Mouse (Mus musculus): ENCODE results near the gene Pld4. TPM values are rescaled to one million over a fixed set of nuclear protein-coding genes. Genes with fewer than 3 reads are reported as not detected.
A peak's percentile ranks its signal among the peaks of the same experiment; 100 is the strongest.
"Not testable (repeated sequence)": the region's sequence is repeated elsewhere in the genome, so short reads cannot be mapped to it uniquely, and the experiment has no call there.

Gene Pld4
- total RNA-seq, 4 experiments from 2014 or later = 3.4 to 8.1 (median 4.3) TPM

DNA sequence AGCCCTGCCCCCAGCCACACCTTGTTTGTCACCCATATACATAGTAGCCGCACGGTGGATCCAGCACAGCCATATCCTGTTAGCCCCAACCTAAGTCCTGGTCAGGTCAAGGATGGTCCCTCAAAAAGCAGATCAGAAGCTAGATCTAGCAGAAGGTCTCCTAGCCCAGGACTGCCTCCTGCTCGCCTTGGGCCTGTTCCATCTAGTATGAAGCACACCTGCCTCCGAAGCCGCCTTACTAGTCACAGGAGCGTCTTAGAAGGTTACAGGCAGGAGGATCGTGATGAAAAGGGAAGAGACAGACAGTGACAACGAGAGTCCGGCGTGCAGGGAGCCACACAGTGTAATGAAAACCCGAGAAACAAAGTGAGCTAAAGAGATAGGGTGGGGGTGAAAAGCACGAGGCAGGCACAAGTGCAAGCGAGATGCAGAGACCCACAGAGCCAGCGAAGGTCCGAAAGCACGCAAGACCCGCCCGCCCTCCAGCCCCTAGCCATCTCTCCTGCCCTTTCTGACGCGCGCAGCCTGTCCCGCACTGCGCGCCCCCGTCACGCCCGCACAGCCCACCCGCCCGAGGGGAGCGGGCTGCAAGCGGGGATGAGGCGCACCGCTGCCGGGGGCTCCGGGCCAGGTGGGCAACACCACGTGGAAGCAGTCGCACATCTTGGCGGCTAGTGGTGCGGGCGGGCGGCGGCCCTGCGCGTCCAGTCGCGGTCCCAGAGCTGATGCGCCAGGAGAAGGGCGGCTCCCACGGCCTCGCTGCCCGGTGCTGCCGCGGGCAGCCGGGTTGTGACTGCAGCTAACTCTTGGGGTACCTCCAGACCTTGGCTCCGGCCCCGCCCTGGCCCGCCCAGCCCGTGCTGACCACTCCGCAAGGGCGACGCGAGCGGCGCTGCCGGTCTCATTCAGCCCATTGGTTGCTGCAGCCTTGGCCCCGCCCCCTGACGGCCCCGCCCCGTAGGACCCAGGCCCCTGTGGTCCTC lies 41.7 kb downstream of the Pld4 start, which contains the start of gene Ahnak2:
Gene Ahnak2, minus strand, starts transcription at position 794 of the 983 bp plus-strand sequence.
- no peak for DNase-seq (ENCODE audit: low spot score)

DNA sequence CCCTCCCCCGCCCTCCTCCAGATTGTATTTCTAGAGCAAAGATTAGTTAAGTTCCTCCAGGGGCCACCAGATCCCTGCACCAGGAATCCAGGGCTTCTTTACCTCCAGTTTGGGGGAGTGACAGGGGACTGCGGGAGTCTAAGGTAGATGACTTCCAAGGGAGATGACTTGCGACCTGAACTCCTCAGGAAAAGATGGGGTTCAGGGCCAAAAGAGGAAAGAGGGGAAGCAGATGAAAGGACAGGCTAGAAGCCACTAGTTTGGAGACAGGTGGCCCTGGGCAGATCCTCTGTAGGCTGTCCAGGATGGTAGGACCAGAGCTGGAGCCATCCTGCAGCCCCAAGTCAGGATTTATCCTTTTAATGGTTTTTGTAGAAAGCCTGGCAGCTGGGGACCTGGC lies 42.5 kb downstream of the Pld4 start:
- no peak for DNase-seq (ENCODE audit: low spot score)

DNA sequence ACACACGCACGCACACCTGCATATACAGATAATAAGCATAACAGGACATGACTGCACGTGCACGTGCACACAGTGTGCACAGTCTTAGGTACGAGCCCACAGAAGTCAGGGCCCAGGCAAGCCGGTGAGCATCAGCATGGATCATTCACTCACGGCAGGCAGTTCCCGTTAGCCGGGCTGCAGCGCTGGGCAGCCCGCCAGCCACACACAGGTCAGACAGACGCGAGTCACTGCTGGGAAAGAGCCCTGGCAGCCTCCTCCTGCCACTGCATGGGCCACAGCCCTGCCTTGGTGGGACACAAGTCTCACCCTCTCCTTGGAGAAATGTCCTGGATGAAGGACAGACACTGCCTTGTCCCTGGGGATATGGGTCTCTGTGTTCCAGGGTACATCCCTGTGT lies 43.6 kb downstream of the Pld4 start:
- no peak for DNase-seq (ENCODE audit: low spot score)

DNA sequence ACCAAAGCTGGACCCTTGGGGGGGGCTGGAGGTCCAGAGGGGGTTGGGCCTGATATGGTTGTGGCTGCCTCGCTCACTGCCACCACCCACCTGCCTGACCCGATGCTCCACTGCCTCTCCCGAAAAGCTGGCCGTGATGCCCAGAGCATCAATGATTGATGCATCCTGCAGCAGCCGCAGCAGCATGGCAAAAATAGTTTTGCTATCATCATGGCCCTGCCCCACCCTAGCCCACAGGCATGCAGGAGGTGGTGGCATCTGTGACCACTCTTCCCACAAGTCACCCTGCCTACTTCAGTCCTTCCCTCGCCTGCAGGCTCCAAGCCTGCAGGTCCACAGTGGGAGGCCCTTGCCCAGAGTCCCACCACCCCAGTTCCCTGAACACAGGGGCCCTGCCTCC lies 45.6 kb downstream of the Pld4 start:
- DNase-seq (ENCODE audit: low spot score) = no peak

DNA sequence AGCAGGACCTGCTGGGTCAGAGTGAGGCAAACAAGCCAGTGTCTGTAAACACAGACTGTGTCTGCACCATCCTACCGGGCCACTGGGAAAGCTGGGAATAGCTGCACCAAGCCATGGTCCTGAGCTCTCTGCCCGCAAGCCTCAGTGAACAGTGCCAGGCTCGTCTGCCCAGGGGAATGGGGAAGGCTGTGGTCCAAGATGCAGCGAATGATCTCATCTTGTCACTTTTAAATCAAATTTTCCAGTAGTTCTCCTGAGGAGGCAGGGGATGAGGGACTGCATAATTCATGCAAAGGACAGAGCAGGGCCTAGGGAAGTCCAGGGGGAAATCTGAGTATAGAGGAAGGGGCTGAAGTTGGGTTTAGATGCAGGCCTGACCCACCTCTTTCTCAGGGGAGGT lies 47.3 kb downstream of the Pld4 start:
- DNase-seq (ENCODE audit: low spot score) = no peak

DNA sequence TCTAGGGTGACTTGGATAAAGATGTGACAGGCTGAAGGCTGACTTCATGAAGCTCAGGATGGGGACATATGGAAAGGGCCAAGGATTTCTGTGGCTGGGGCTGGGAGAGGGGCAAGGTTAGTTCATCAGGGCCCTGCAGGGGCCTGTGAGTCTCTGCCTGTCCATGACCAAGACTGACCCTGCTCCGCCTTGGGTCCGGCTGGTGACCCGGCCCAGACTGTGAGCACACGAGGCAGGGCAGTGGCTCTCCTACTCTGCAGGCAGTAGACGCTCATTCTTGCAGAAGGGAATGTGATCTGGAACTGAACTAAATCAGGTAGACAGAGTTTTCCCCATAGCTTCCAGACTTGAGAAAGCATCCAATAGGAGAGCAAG lies 47.7 kb downstream of the Pld4 start:
- no peak for DNase-seq (ENCODE audit: low spot score)

DNA sequence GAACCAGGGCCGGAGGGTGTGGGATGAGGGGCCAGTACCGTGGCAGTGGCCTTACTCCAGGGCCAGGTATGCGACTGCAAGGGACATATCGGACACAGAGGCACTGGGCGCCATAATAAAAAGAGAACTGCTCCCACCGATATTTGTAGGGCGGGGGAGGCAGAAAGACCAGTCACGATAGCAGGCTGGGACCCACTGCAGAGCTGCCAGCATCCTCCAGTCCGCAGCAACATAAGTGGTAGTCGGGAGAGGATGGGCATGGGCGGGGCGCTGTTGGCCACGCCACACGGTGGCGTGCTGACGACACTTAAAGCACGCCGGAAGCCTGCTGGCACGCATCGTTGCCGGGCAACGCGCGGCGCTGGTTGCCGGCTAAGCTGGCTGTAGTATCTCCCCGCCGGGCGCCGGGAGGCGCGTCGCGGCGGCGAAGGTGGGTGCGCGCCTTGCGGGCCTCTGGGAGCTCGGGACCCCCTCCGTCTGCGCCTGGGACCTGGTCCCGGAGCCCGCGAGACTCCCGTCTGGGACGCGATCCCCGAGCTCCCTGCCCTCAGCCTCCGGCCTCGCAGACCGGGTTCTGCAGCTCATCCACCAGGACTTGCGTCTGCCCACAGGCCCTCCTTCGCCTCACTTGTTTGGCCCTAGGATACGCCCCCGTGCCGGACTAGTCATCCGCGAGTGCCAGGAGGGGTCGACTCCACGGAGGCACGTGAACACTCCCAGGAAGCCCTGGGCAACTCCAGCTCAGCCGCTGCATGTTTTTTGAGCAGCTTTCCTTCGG lies 48.3 kb downstream of the Pld4 start, which contains the start of gene Clba1:
Gene Clba1, plus strand, starts transcription at position 351 of the 778 bp plus-strand sequence.
- DNase-seq (ENCODE audit: low spot score) = peak; percentile 88

DNA sequence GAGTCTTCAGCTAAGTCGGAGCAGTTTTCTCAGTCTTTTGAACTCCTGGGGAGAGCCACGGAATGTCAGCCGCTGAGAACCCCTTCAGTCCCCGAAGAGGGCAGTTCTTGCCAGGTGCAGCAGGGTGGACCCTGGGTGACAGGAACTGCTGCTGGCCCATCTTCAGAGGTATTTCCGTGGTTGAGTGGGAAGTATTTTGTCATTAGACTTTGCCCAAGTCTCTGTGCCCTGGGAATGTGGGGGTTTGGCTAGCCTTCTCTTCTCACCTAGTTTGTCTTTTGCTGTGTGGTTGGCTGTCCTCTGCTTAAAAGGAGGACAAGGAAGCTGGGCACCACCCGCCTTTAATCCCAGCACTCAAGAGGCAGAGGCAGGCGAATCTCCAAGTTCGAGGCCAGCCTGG lies 49.2 kb downstream of the Pld4 start:
- no peak for DNase-seq (ENCODE audit: low spot score)

DNA sequence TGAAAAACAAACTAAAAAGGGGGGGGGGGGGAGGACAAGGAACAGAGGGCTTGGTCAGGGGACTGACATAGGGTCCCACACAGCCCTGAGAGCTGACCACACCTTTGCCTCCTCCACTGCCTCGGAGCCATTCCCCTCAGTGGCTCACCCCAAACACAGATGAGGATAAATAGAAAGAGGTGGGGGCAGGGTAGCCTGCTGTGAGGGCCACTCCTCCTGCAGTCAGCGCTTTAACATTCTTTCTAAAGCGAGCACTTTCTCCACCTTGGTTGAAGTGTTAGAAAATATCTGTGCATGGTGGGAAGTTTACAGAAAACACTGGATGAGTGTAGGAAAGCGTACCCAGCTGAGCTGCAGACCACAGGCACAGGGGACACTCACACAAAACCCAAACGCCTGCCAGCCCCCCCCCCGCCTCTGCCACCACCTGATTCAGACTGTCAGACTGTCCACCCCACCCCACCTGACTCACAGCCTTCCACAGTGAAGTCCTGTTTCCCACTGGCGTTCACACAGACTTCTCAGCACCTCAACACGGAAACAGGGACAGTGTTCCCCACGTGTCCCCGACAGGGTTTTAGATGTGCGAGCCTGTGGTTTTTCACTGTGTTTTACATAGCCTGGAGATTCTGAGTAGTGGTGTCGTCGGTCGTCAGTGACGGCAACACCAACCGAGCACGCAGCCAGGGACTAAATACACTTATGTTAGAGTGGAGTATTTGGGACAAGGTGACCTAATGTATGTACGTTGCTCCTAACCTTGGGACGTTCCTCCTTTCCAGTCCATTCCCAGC lies 49.8 kb downstream of the Pld4 start:
- no peak for DNase-seq (ENCODE audit: low spot score)

DNA sequence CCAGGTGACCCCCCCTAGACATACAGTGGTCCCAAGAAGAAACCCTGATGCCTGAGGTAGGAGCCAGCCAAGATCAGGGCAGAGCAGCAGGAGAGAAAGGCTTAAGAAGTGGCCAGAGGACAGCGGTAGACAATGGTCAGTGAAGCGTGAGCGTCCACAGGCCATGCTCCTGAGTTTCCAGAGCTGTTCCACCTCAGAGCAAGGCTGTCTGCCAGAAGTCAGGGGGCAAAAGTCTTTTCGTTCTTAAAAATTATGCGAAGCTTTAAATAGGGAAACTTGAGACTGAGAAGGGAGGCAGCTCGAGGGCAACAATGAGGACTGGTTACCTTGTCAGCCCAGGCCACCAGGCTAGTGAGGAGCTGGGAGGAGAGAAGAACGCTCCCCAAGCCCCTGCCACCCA lies 52.9 kb downstream of the Pld4 start:
- DNase-seq (ENCODE audit: low spot score) = no peak

DNA sequence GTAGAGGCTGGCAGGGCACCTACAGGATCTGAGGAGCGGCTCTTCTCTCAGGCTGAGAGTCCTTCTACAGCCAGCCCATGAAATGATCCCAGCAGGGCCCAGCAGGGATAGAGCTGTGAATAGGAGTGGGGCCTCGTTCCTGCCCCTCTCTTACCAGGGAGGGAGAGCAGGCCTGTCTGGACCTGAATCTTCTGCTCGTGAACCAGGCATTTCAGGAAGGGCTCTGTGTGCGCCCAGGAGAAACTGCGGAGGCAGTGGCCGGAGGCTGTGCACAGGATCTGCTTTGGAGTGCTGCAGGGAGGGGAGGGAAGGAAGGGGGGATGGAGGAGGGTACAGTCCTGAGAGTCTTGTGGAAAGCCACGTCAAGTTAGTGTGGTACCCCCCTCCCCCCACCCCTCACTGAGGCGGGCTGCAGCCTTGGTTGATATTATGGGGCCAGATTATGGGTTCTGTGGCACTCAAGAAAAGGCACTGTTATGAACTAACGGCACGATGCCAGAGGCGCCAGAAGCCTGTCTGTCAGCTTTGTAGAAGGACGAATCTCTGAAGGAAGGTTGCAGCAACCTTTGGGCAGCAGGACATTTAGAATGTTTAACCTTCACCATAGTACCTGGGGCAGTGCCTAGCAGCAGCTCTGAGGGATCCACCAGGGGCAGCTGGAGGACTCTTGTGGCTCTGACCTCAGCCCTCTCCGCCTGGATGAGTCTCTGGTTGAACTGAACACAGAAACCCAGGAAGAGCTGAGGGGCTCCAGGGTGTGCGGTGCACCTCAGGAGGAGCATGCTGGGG lies 54.4 kb downstream of the Pld4 start:
- no peak for DNase-seq (ENCODE audit: low spot score)

DNA sequence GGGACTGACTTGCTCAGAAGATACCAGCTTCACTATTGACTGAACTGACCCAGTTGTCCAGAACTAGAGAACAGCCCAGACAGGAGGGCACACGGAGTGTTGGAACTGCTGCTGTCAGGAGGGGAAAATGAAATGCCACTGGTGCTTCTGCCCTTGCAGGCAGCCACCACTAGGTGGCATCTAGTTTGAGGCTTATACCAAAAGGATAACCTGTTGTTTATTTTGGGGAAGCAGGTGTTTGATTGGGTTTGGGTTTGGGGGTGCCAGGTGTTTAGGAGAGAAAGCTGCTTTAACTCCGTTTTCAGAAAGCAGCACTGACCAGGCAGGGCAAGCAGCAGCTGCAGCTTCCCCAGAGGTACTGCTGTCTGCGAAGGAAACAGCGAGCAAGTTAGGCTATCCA lies 55.8 kb downstream of the Pld4 start:
- no peak for DNase-seq (ENCODE audit: low spot score)

DNA sequence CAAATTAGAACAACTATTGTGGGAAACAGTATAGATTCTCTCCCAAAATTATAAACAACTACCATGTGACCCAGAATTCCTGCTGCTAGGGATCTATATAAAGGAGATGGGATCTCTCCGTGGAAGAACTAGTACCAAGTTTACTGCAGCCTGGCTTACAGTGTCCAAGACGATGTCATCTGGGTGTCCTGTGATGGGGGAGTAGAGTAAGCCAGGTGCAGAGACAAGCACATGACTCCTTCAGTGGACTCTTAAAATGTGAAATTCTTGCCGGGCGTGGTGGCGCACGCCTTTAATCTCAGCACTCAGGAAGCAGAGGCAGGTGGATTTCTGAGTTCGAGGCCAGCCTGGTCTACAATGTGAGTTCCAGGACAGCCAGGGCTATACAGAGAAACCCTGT lies 56.4 kb downstream of the Pld4 start:
- DNase-seq (ENCODE audit: low spot score) = not testable (repeated sequence)

Small RNA genes within 50 kb of the gene (microRNA-seq; reads per million reads assigned to microRNA genes)
- not detected for gene Mir6940

Other genes starting within 250 kb of the Pld4 start
- not detected for gene Tmem179, start 243.9 kb upstream of the Pld4 start, total RNA-seq (2022)
- gene Inf2, start 171.9 kb upstream of the Pld4 start, total RNA-seq (2022) = 10 to 100 TPM; 14.7 to 19.5 (median 17.7) TPM
- 100 to 1,000 TPM; 184 to 207 (median 193) TPM for gene Adssl1, start 140.6 kb upstream of the Pld4 start, total RNA-seq (2022)
- gene Siva1, start 116.0 kb upstream of the Pld4 start, total RNA-seq (2022) = 10 to 100 TPM; 28.3 to 35.2 (median 30.0) TPM
- gene Akt1, start 85.8 kb upstream of the Pld4 start, total RNA-seq (2022) = 100 to 1,000 TPM; 161 to 195 (median 179) TPM
- 1 to 10 TPM; 4.0 to 5.5 (median 4.9) TPM for gene Zbtb42, start 81.8 kb upstream of the Pld4 start, total RNA-seq (2022)
- 10 to 100 TPM; 12.3 to 14.7 (median 13.4) TPM for gene Cep170b, start 40.2 kb upstream of the Pld4 start, total RNA-seq (2022)
- 10 to 100 TPM; 19.3 to 24.6 (median 20.6) TPM for gene Ahnak2, start 42.0 kb downstream of the Pld4 start, total RNA-seq (2022)
- gene Clba1, start 48.3 kb downstream of the Pld4 start, total RNA-seq (2022) = 1 to 10 TPM; 1.8 to 4.3 (median 2.4) TPM
- gene Cdca4, start 68.8 kb downstream of the Pld4 start, total RNA-seq (2022) = 1 to 10 TPM; 5.6 to 6.5 (median 6.2) TPM
- gene Gpr132, start 107.6 kb downstream of the Pld4 start, total RNA-seq (2022) = under 1 TPM; 0.25 to 0.52 (median 0.33) TPM
- 10 to 100 TPM; 25.1 to 30.4 (median 29.8) TPM for gene Jag2, start 169.1 kb downstream of the Pld4 start, total RNA-seq (2022)
- 10 to 100 TPM in 1 of 4 experiments, 1 to 10 TPM in 3; 7.0 to 11.7 (median 8.5) TPM for gene Nudt14, start 181.5 kb downstream of the Pld4 start, total RNA-seq (2022)
- gene Btbd6, start 215.8 kb downstream of the Pld4 start, total RNA-seq (2022) = 10 to 100 TPM; 21.6 to 29.6 (median 26.3) TPM
- gene Brf1, start 240.0 kb downstream of the Pld4 start, total RNA-seq (2022) = 10 to 100 TPM; 22.9 to 28.1 (median 24.6) TPM